Mouse (Mus musculus) lung, postnatal 36 days (tissue): Measurements from ENCODE around the gene Zfp637.
"Not testable (repeated sequence)": the region's sequence is repeated elsewhere in the genome, so short reads cannot be mapped to it uniquely, and the experiment has no call there.

ENCODE experiments used
- DNase-seq: peaks from one replicate; pipeline ENCODE4 v3.0.0; 2022; ENCODE audit warnings: mixed read lengths

Gene Zfp637

GRCm38 (mm10) chr6:117868187-117868586, 27.2 kb downstream of the Zfp637 start:
- no peak for DNase-seq

GRCm38 (mm10) chr6:117871034-117871433, 30.1 kb downstream of the Zfp637 start:
- DNase-seq: no peak

- not testable (repeated sequence) for DNase-seq
These were observed 32.5 kb downstream of the Zfp637 start for GRCm38 (mm10) chr6:117873450-117873849.

- DNase-seq: no peak
These were observed 33.8 kb downstream of the Zfp637 start for GRCm38 (mm10) chr6:117874621-117875281.

- peak; percentile 95 for DNase-seq
These were observed 37.9 kb downstream of the Zfp637 start for GRCm38 (mm10) chr6:117878700-117879407.

- DNase-seq: peak; percentile 99
These were observed 38.6 kb downstream of the Zfp637 start for GRCm38 (mm10) chr6:117879408-117880115.

GRCm38 (mm10) chr6:117880394-117880838, 39.4 kb downstream of the Zfp637 start:
- no peak for DNase-seq

GRCm38 (mm10) chr6:117881229-117881628, 40.2 kb downstream of the Zfp637 start:
- DNase-seq: no peak

GRCm38 (mm10) chr6:117881997-117882396, 41.0 kb downstream of the Zfp637 start:
- DNase-seq: no peak

- DNase-seq: no peak
These were observed 45.0 kb downstream of the Zfp637 start for GRCm38 (mm10) chr6:117885943-117886342.

- DNase-seq: no peak
These were observed 47.1 kb downstream of the Zfp637 start for GRCm38 (mm10) chr6:117888032-117888431.

- no peak for DNase-seq
These were observed 47.7 kb downstream of the Zfp637 start for GRCm38 (mm10) chr6:117888642-117889096.

- DNase-seq: no peak
These were observed 49.3 kb downstream of the Zfp637 start for GRCm38 (mm10) chr6:117890257-117890656.

GRCm38 (mm10) chr6:117891369-117892160, 50.6 kb downstream of the Zfp637 start:
- peak; percentile 61 for DNase-seq

- DNase-seq: no peak
These were observed 51.4 kb downstream of the Zfp637 start for GRCm38 (mm10) chr6:117892386-117892785.

GRCm38 (mm10) chr6:117893435-117893834, 52.5 kb downstream of the Zfp637 start:
- no peak for DNase-seq
